ENCODE assay signal across 7 mouse cellular contexts in the genomic region with DNA sequence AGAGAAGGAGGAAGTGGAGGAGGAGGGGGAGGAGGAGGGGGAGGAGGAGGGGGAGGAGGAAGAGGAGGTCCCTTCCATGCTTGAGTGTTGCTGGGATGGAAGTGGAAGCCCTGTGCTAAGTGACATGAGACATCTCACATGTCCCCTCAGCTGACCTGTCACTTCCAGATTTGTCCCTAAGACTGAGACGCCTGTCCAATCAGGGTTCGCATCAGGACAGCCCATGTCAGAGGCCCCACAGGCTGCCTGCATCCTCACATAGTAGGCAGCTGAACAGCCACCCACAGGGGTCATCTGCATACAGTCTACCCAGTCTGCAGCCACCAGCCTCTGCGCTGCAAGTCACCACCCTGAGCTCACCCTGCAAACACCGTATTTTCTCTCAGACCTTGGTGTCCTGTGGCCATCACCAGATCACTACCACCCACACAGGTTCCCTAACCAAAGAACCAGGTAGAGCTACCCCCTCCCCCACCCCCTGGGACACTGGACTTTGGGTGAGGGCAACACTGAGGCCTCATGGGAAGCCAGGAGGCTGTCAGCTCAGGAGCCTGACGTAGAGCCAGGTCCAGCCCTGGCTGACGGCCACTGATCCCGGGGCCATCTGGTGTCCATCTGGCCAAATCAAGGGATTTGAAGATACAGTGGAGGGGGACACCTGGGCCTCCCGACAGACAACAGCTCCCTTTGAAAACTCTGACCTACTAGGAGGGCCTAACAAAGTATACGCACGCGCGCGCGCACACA. TPM values are rescaled to one million over a fixed set of nuclear protein-coding genes. Genes with fewer than 3 reads are reported as not detected.
DNase-seq lines count a peak whose midpoint lies in the region; ATAC-seq lines count a peak whose summit lies in the region.

No protein-coding gene starts in this region.

- no peak overlapping the region for H3K4me3 ChIP-seq in neural tube, embryonic 15.5 days (replicated peaks)
- H3K4me3 ChIP-seq in limb, embryonic 13.5 days: no peak overlapping the region

- no peak overlapping the region; the same call in 1 of the 2 replicates for H3K27ac ChIP-seq in neural tube, embryonic 15.5 days (replicated peaks)
- H3K27ac ChIP-seq in limb, embryonic 13.5 days: no peak overlapping the region

- 70% methylated on average over 14 of the region's 14 CpGs for WGBS in neural tube, embryonic 15.5 days
- WGBS in limb, embryonic 13.5 days: 56% methylated on average over 14 of the region's 14 CpGs

- peak; percentile 70 for DNase-seq in neural tube, embryonic 10.5 days (ENCODE audit: extremely low spot score, low spot score)
- DNase-seq in embryo, embryonic 10 days (ENCODE audit: low spot score): peak; percentile 64
- peak; percentile 41 for DNase-seq in yolk sac, embryonic 10.5 days (ENCODE audit: low spot score)

- H3K4me1 ChIP-seq in neural tube, embryonic 15.5 days: peaks cover 12% of the 10 kb centered on the region
- peaks cover 23% of the 10 kb centered on the region for H3K4me1 ChIP-seq in limb, embryonic 13.5 days

- no peak for ATAC-seq in neural tube, embryonic 15.5 days (ENCODE audit: low FRiP score)
- ATAC-seq in limb, embryonic 13.5 days (ENCODE audit: low FRiP score, low read depth): 0 out of 2 replicates have a peak, but pooled peaks have one; percentile 34
- no peak for ATAC-seq in erythroid progenitor cell, adult 5-6 weeks (replicated peaks; ENCODE audit: low FRiP score, poor library complexity, severe bottlenecking)
- no peak for ATAC-seq in CD4-positive, CD25-positive, alpha-beta regulatory T cell, adult 4 months

- H3K9me3 ChIP-seq in neural tube, embryonic 15.5 days (replicated peaks): no peaks in the 10 kb centered on the region
- no peaks in the 10 kb centered on the region for H3K9me3 ChIP-seq in limb, embryonic 13.5 days

- no peaks in the 10 kb centered on the region for H3K27me3 ChIP-seq in neural tube, embryonic 15.5 days (replicated peaks)
- no peaks in the 10 kb centered on the region for H3K27me3 ChIP-seq in limb, embryonic 13.5 days

- no peak overlapping the region for H3K9ac ChIP-seq in neural tube, embryonic 15.5 days (replicated peaks)
- 0 out of 2 replicates have a peak overlapping the region, but pooled peaks have one; percentile 19 for H3K9ac ChIP-seq in limb, embryonic 13.5 days

- H3K4me2 ChIP-seq in neural tube, embryonic 15.5 days: no peak overlapping the region
- H3K4me2 ChIP-seq in limb, embryonic 13.5 days (replicated peaks): no peak overlapping the region

- H3K36me3 ChIP-seq in neural tube, embryonic 15.5 days: no peaks in the 10 kb centered on the region
- H3K36me3 ChIP-seq in limb, embryonic 13.5 days: peaks cover 2% of the 10 kb centered on the region; the same call in 1 of the 2 replicates

RNA-seq across cellular contexts. Expression of gene Ttyh2, which starts 9.6 kb away (rescaled TPM):
- 30.0 and 31.0 TPM in 2 replicates for polyA plus RNA-seq in neural tube, embryonic 15.5 days (2015; fragmentation: Nextera tagmentation; extraction: Ambion mirVana)
- 20.0 and 21.2 TPM in 2 replicates for polyA plus RNA-seq in limb, embryonic 13.5 days (2015; fragmentation: Nextera tagmentation; extraction: Ambion mirVana)
- 1.3 and 1.8 TPM in 2 replicates for total RNA-seq in erythroid progenitor cell, adult 5-6 weeks (2015; ENCODE audit: low replicate concordance)
- total RNA-seq in erythroid progenitor cell, adult 5-6 weeks (2017; ENCODE audit: low replicate concordance): 1.6 and 2.4 TPM in 2 replicates
- polyA plus RNA-seq in CD4-positive, CD25-positive, alpha-beta regulatory T cell, adult 4 months (2017; shearing (Covaris generic)): 1 to 10 TPM; 2.9 to 4.1 TPM

RNA-seq across cellular contexts. Expression of gene Rpl38, which starts 16.5 kb away (rescaled TPM):
- 804 and 844 TPM in 2 replicates for polyA plus RNA-seq in neural tube, embryonic 15.5 days (2015; fragmentation: Nextera tagmentation; extraction: Ambion mirVana)
- 966 and 986 TPM in 2 replicates for polyA plus RNA-seq in limb, embryonic 13.5 days (2015; fragmentation: Nextera tagmentation; extraction: Ambion mirVana)
- total RNA-seq in erythroid progenitor cell, adult 5-6 weeks (2015; ENCODE audit: low replicate concordance): 369 and 378 TPM in 2 replicates
- 367 and 731 TPM in 2 replicates for total RNA-seq in erythroid progenitor cell, adult 5-6 weeks (2017; ENCODE audit: low replicate concordance)
- 1,000 to 10,000 TPM in 1 of 2 experiments, 100 to 1,000 TPM in 1; 937 to 1,379 TPM for polyA plus RNA-seq in CD4-positive, CD25-positive, alpha-beta regulatory T cell, adult 4 months (2017; shearing (Covaris generic))

RNA-seq across cellular contexts. Expression of gene Dnaic2, which starts 42.4 kb away (rescaled TPM):
- 1.7 and 1.9 TPM in 2 replicates for polyA plus RNA-seq in neural tube, embryonic 15.5 days (2015; fragmentation: Nextera tagmentation; extraction: Ambion mirVana)
- polyA plus RNA-seq in limb, embryonic 13.5 days (2015; fragmentation: Nextera tagmentation; extraction: Ambion mirVana): 0.83 and 0.95 TPM in 2 replicates
- total RNA-seq in erythroid progenitor cell, adult 5-6 weeks (2015; ENCODE audit: low replicate concordance): not detected in 2 replicates
- not detected in 2 replicates for total RNA-seq in erythroid progenitor cell, adult 5-6 weeks (2017; ENCODE audit: low replicate concordance)
- polyA plus RNA-seq in CD4-positive, CD25-positive, alpha-beta regulatory T cell, adult 4 months (2017; shearing (Covaris generic)): not detected
